Mouse (Mus musculus) kidney, adult 2 months (tissue): ENCODE data around the gene Rbms2. TPM values are rescaled to one million over a fixed set of nuclear protein-coding genes. Genes with fewer than 3 reads are reported as not detected.
"Not testable (repeated sequence)": the region's sequence is repeated elsewhere in the genome, so short reads cannot be mapped to it uniquely, and the experiment has no call there.

Source experiments
- DNase-seq: peaks from one replicate; pipeline ENCODE4 v3.0.0; 2021
- H3K27ac ChIP-seq: fragments of 200-500 bp; 2 replicates; pipeline ENCODE4 v1.5.1; 2012; ENCODE audit warnings: low read depth, low read length, control low read depth, inconsistent platforms; ENCODE audit not compliant: insufficient read depth
- H3K27me3 ChIP-seq: fragments of 200-500 bp; replicated peaks from 2 replicates; pipeline ENCODE4 v1.6.1; 2012; ENCODE audit warnings: mild to moderate bottlenecking, moderate library complexity, low read length, inconsistent platforms; ENCODE audit not compliant: control insufficient read depth, insufficient read depth
- H3K36me3 ChIP-seq: fragments of 200-500 bp; 2 replicates; pipeline ENCODE4 v1.6.1; 2012; ENCODE audit warnings: mild to moderate bottlenecking, moderate library complexity, low read length, inconsistent platforms; ENCODE audit not compliant: control insufficient read depth, insufficient read depth
- H3K4me1 ChIP-seq: fragments of 200-500 bp; 2 replicates; pipeline ENCODE4 v1.6.1; 2011; ENCODE audit warnings: low read length; ENCODE audit not compliant: control insufficient read depth, insufficient read depth
- H3K4me3 ChIP-seq: fragments of 200-500 bp; 2 replicates; pipeline ENCODE4 v1.5.1; 2011; ENCODE audit warnings: mild to moderate bottlenecking, low read depth, low read length, control low read depth; ENCODE audit not compliant: insufficient read depth
- CTCF ChIP-seq: fragments of 200-500 bp; conservative IDR thresholded peaks from 2 replicates; pipeline ENCODE4 v1.5.1; 2011; ENCODE audit warnings: low read depth, mild to moderate bottlenecking, control low read depth, low read length, moderate library complexity, mixed read lengths; ENCODE audit not compliant: insufficient read depth, insufficient read length
- POLR2A ChIP-seq: fragments of 200-500 bp; IDR thresholded peaks from one replicate; pipeline ENCODE4 v1.6.1; 2011; ENCODE audit warnings: low read depth, low read length, control low read depth
- WGBS: fragments of 180-500 bp; shearing (Covaris S2); methylation state at CpG from one replicate; pipeline ENCODE4 v1.1.7; 2018; 5-methylcytosine and 5-hydroxymethylcytosine counted together
- polyA plus RNA-seq: library from polyadenylated mRNA; depleted of rRNA; stranded (reverse); fragments of >200 nt; gene quantifications from 2 replicates; pipeline ENCODE4 v1.2.3, GENCODE M21; 2012

Gene Rbms2
- polyA plus RNA-seq, 1 experiment = 69.0 TPM

DNA sequence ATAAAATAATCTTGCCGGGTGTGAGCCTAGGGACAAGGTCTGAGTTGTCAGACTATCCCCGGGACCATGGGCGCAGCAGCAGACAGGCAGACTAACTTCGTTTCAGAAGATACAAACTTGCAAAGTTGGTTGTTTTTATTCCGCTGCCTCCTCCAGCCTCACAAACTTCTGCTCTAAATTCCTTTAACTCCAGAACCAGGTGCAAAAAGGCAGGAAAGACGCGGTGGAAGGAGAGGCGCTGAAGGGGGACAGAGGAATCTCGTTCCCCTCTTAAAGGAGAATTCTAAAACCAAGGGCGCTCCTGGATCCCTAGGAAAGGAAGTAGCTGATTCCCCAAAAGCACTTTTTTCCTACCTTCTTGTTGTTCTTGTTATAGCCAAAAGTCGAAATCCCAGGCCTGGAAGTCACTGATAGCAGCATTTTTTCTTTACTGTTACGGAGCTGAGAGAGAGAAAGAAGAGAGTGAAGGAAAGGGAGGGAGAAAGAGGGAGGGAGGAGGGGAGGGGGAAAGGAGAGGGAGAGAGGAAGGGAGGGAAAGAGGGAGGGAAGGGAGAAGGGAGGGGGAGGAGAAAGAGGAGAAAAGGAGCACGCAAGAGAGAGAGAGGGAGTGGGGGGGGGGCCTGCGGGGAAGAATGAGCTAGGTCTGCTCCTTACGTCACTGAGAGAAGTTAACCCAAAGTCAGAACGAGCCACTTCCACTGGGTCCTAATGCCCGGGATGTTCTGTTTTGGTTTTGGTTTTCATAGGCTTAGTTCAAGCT lies 3.9 kb downstream of the Rbms2 start:
- no peaks in the 10 kb centered on the region for H3K27me3 ChIP-seq
- peak; percentile 88 for DNase-seq
- H3K27ac ChIP-seq = peak overlapping the region; percentile 77
- WGBS = under 1% methylated on average over 17 of the region's 17 CpGs
- no peaks in the 10 kb centered on the region for H3K36me3 ChIP-seq
- TF ChIP-seq CTCF = no peak
- H3K4me1 ChIP-seq = peaks cover 16% of the 10 kb centered on the region
- H3K4me3 ChIP-seq = peak overlapping the region; percentile 69

DNA sequence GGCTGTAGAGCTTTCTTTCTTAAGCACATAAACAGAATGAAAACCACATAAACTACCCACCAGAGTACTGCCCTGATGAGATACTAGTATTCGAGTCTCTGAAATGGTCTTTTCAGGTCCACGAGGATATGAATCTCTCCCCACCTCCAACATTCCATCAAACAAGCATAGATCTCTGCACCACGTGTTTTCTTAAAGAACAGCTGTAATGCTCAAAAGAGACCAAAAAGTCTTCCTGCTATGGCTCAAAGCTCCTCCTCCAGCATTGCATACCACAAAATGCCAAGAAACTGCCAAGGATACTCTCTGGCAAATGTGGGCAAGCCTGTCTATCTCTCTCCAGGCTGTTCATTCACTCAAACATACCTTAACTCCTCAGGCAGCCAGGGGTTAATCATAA lies 4.8 kb downstream of the Rbms2 start:
- Histone ChIP-seq H3K27ac (no peak overlapping the region), H3K4me3 (peak overlapping the region; percentile 69), H3K4me1 (peaks cover 16% of the 10 kb centered on the region), H3K27me3 (no peaks in the 10 kb centered on the region), H3K36me3 (no peaks in the 10 kb centered on the region)
- TF ChIP-seq CTCF = no peak
- no peak for TF ChIP-seq POLR2A
- WGBS = 3% methylated on average over 3 of the region's 3 CpGs
- DNase-seq = no peak

DNA sequence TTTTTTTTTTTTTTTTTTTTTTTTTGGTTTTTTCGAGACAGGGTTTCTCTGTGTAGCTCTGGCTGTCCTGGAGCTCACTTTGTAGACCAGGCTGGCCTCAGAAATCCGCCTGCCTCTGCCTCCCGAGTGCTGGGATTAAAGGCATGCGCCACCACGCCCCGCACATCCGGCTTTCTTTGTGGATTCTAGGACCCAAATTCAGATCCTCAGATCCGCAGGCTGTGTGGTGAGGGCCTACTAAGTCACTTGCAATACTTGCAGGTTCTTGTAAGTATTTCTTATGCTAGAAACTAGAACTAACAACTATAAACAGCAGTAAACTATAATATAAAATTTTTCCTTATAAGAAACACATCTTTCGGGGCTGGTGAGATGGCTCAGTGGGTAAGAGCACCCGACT lies 8.7 kb downstream of the Rbms2 start:
- not testable (repeated sequence) for H3K4me3 ChIP-seq, H3K36me3 ChIP-seq, H3K27ac ChIP-seq, H3K27me3 ChIP-seq, DNase-seq
- peaks cover 19% of the 10 kb centered on the region for H3K4me1 ChIP-seq
- WGBS = 94% methylated on average over 10 of the region's 10 CpGs

DNA sequence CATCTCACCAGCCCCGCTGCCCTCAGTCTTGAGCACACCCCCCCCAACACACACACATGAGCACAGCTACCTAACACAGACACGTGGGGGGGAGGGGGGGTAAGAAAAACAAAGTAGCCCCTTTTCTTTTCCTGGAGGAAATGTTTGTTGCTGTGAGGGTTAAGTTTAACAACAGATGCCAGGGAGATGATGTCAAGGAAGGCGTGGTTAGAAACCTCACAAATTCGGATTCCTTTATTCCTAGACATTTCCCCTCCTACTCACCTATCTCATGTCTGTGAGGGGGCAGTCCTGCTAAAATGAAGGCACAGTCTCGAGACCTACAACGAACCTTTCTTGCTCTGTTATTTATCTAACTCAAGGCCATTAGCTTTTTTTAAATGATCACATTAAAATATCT lies 13.0 kb downstream of the Rbms2 start:
- H3K27me3 ChIP-seq = no peaks in the 10 kb centered on the region
- H3K27ac ChIP-seq = no peak overlapping the region
- H3K36me3 ChIP-seq = no peaks in the 10 kb centered on the region; the same call in 1 of the 2 replicates
- H3K4me1 ChIP-seq = peaks cover 3% of the 10 kb centered on the region; the same call in 1 of the 2 replicates
- 31% methylated on average over 6 of the region's 6 CpGs for WGBS
- DNase-seq = no peak
- TF ChIP-seq CTCF (no peak), POLR2A (no peak)
- H3K4me3 ChIP-seq = no peak overlapping the region

DNA sequence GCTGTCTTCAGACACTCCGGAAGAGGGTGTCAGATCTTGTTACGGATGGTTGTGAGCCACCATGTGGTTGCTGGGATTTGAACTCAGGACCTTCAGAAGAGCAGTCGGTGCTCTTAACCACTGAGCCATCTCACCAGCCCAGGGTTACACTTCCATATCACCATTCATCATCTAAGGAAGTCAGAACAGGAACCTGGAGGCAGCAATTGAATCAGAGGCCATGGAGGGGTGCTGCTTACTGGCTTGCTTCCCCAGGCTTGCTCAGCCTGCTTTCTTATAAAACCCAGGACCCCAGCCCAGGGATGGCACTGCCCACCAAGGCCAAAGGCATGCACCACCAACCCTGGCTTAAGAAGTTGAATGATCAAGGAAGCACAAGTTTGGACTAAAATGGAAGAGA lies 14.4 kb downstream of the Rbms2 start:
- not testable (repeated sequence) for H3K27me3 ChIP-seq, H3K27ac ChIP-seq, H3K4me1 ChIP-seq, H3K36me3 ChIP-seq, DNase-seq, H3K4me3 ChIP-seq
- 71% methylated on average over 3 of the region's 3 CpGs for WGBS

DNA sequence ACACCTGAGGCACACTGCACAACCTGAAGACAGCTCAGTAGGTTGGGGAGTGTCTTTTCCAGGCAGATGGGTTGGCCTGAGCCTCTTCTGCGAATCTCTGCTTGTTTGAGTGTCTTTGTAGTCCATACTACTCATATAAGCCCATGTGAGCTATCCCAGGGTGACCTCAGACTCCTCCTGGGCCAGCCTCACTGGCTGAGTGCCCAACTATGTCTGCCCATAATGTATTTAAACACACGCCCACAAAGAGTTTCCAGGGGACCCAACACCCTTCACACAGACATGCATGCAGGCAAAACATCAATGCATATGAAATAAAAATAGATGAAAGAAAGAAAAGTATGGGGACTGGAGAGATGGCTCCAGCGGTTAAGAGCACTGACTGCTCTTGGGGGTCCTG lies 26.1 kb downstream of the Rbms2 start:
- H3K27me3 ChIP-seq = no peaks in the 10 kb centered on the region
- no peaks in the 10 kb centered on the region for H3K36me3 ChIP-seq
- no peak overlapping the region for H3K4me3 ChIP-seq
- DNase-seq = no peak
- peaks cover 7% of the 10 kb centered on the region; the same call in 1 of the 2 replicates for H3K4me1 ChIP-seq
- TF ChIP-seq POLR2A (no peak), CTCF (no peak)
- H3K27ac ChIP-seq = no peak overlapping the region
- WGBS = 75% methylated on average over 3 of the region's 3 CpGs

DNA sequence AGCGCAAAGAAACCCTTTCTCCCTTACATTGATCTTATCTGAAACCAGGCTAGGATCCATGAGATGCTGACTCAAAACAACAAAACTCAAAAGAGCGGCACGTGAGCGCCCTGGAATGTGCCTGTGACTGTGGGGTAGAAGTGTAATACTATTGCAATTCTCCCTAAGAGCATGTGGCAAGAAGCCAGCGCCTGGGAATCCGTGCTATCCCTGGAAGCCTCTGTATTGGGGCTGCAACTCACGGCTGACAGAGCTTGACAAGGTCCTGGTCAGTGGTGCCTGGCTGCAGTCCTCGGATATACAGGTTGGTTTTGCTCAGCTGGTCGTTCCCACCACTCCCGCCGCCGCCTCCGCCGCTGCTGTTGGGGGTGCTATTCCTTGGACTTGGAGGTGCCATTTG lies 29.2 kb downstream of the Rbms2 start:
- peak; percentile 80 for DNase-seq
- no peak for TF ChIP-seq POLR2A
- TF ChIP-seq CTCF = no peak
- Histone ChIP-seq H3K27ac (peak overlapping the region; percentile 35; the same call in 1 of the 2 replicates), H3K4me3 (no peak overlapping the region), H3K27me3 (no peaks in the 10 kb centered on the region), H3K4me1 (peaks cover 11% of the 10 kb centered on the region; the same call in 1 of the 2 replicates), H3K36me3 (no peaks in the 10 kb centered on the region)
- 43% methylated on average over 14 of the region's 14 CpGs for WGBS
